Mouse (Mus musculus) olfactory bulb, adult 2 months (tissue): ENCODE data around the gene Cldnd2.

Experiments
- CTCF ChIP-seq: fragments of 200-500 bp; IDR thresholded peaks from 2 replicates; pipeline ENCODE4 v1.5.1; 2012; ENCODE audit warnings: low read depth, mild to moderate bottlenecking, low read length, moderate library complexity; ENCODE audit not compliant: insufficient read depth
- POLR2A ChIP-seq: fragments of 200-500 bp; IDR thresholded peaks from 2 replicates; pipeline ENCODE4 v1.6.1; 2012; ENCODE audit warnings: mild to moderate bottlenecking, low read depth, low read length, moderate library complexity; ENCODE audit not compliant: insufficient read depth

DNA sequence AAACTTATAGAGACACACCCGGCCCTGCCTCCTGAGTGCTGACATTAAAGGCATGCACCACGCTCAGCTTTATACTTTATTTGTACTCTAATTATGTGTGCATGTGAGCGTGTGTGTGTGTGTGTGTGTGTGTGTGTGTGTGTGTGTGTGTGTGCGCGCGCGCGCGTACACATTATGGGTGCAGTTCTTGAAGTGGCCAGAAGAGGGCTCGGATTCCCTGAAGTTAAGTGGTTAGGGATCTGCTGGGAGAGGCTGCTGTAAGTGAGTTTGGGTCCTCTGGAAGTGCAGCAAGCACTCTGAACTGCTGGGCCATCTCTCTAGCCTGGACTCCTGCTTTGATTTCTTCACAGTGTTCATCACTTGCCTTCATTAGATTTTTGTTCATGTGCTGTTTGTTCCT lies 23.3 kb upstream of the Cldnd2 start:
- TF ChIP-seq CTCF, result no peak
- TF ChIP-seq POLR2A, result no peak
